Mouse (Mus musculus) natural killer cell, adult 2 months (primary cell): ENCODE measurements around the gene Mgat5.

Experiments
- DNase-seq, 2 experiments: peaks; one replicate each; pipeline ENCODE4 v3.0.0; 2022; ENCODE audit warnings: low spot score in 2 of 2

Gene Mgat5

GRCm38 (mm10) chr1:127380749-127381501 lies 176.1 kb downstream of the Mgat5 start:
- no peak for DNase-seq

- DNase-seq, result no peak
Measured at GRCm38 (mm10) chr1:127383071-127383470, 178.3 kb downstream of the Mgat5 start.

GRCm38 (mm10) chr1:127387226-127387625 lies 182.4 kb downstream of the Mgat5 start:
- DNase-seq, result no peak

DNA sequence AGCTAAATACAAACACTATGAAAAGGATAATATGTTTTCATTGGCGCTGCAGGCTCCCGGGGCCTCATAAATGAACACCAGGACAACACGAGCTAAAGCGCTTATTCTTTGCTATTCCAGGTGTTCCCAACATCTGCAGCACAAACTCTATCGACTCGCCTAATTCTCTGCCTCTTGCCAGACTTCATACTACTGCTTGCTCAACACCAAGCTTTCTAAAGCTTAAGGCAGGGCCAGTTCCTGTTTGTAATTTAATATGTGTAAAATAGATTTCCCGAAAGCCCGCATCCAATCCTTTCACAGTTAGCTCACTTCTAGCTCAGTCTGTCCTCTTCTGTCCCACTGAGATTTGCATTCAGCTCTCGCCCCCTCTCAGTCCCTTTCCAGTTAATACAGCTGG lies 182.8 kb downstream of the Mgat5 start:
- DNase-seq, result no peak

GRCm38 (mm10) chr1:127394716-127395115 lies 189.9 kb downstream of the Mgat5 start:
- no peak for DNase-seq

DNA sequence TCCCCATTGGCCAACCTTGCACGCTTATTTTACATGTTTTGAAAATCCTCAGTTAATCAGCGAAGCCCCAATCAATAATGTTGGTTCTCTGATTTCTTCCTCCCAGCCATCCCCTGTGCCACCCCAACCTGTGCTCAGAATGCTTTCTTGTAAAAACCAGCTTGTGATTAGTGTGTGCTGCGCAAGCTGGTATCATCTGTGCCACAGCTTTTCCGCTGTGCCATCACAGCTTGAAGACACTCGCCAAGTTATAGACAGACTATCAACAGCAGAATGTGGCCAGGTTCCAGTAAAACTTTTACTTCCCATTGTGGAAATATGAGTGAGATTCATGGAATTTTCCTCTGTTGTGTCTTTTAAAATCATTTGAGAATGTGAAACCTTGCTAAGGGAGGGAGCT lies 190.9 kb downstream of the Mgat5 start:
- no peak for DNase-seq

DNA sequence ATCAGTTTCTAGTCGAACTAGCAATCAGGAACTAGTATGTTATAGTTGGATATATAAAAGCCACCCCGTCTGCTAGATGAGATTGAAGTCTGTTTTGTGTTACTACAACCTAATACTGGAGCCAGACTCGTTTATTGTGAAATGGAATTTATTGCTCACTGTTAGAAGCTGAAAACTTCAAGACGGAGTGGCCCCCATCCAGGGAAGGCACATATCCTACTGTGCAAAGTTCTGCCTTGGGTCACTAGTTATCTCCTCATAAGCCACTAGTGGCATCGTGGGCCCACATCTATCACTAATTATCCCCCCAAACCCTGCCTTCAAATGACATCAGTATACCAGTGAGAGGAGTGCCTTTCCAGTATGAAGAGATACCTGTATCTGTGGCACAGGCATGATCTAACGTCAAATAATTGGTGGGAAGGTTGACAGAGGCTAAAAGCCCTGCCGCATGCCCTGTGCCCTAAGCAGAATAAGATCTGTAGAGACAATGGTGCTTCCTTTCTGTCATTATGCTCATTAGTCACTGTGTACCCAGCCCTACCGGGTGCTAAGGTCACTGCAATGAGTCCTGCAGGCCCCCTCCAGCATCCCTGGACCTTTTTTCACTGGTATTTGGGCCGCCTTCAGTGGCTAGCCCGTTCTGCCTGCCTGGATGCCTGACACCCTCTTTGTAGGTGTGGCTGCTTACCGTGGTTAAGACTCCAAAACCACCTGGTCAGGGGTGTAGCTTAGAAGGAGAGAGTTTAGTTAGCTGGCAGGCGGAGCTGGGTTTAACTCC lies 191.9 kb downstream of the Mgat5 start:
- no peak for DNase-seq

GRCm38 (mm10) chr1:127397396-127397795 lies 192.6 kb downstream of the Mgat5 start:
- DNase-seq, result no peak

GRCm38 (mm10) chr1:127398186-127398585 lies 193.4 kb downstream of the Mgat5 start:
- DNase-seq, result no peak

- DNase-seq, result no peak
Measured at GRCm38 (mm10) chr1:127400198-127400597, 195.4 kb downstream of the Mgat5 start.

GRCm38 (mm10) chr1:127400666-127401065 lies 195.9 kb downstream of the Mgat5 start:
- DNase-seq, result no peak

GRCm38 (mm10) chr1:127404655-127405054 lies 199.8 kb downstream of the Mgat5 start:
- DNase-seq, result no peak

DNA sequence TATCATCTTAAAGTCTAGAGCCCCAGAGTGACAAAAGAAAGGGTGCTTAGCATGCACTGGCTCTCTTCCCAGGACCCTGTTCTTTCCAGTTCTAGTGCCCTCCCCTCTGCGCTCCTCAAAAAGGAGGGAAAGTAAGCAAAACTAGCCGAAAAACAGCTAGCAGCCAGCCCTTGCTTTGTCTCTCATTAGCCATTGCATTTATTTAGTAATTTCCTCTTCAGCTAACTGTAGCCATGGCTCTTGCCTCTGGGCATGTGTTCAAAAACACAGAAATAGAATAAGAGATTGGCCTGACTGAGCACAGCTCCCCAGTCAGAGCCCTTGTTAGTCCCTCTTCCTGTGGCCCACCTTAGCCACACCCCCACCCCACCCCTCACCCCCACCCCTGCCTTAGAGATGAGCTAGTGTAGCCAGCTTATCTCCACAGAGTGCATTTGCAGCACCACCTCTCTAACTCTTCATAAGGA lies 204.2 kb downstream of the Mgat5 start:
- DNase-seq, result no peak

DNA sequence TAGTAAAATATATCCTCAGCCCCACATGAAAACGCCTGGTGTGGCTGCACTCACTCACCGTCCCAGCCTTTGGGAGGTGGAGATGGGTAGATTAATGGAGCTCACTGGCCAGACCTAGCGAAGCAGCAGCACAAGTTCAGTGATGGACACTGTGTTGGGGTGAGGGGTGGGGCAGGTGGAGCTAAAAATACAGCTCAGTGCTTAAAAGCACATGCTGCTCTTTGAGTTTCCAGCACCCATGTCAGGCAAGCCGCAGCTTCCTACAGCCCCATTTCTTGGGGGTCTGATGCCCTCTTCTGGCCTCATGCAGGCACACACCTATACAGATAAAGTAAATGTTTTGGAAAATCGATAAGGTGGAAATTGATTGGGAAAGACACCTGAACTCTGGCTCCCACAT lies 204.7 kb downstream of the Mgat5 start:
- peak in 1 of 2 experiments; percentile 7 for DNase-seq

DNA sequence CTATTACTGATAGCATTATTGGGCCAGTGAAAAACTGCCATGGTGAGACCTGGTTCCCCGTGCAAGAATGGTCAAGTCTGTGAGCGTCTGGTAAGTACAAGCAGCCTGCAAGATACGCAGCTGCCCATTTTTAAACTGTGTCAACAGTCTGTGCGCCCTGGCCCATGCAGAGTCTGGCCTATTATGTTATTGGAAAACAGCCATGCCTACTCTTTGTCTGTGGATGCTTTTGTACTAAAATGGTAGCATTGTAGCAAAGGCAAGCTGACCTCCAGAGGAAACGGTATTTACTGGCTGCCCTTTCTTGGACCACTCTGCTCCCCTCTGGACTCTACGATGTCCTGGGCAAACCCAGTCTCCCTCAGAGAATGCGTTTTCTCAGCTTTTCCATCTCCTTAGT lies 209.7 kb downstream of the Mgat5 start:
- no peak for DNase-seq

GRCm38 (mm10) chr1:127415896-127416295 lies 211.1 kb downstream of the Mgat5 start:
- DNase-seq, result no peak

DNA sequence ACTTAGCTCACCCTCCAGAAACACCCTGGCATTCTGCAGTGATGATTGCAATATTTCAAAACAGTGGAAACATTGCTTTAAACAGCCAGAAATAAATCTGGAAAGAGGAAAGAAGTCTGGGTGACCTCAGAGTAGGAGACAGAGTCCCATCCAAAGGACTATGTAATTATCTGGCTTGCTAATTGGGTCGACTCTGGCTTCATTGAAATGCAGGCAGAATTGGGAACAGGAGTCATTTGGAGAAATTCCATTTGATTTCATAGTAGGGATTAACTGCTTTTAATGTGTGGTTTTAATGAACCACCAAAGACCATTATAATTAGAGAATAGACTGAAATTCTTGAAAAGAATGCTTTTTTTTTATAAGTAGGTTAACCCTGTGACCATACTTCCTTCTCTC lies 212.2 kb downstream of the Mgat5 start:
- no peak for DNase-seq

- DNase-seq, result no peak
Measured at GRCm38 (mm10) chr1:127418916-127419575, 214.2 kb downstream of the Mgat5 start.

DNA sequence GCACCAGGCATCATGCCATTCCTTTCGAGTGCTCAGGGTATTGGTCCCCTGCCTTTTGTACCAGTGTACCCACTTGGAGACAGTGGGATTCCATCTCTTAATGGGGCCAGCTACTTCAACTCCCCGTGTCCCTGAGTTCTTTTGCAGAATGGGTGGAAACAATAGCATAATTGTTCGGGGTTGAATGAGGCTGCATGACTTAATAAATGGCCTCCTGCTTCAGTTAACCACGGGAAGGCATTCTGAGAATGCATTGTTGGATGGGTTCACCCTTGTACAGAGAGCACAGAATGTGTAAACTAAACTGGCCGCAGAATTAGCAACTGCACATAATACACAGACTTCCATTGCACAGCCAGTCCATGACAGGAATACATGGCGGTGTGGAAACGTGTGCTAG lies 214.8 kb downstream of the Mgat5 start:
- DNase-seq, result no peak

DNA sequence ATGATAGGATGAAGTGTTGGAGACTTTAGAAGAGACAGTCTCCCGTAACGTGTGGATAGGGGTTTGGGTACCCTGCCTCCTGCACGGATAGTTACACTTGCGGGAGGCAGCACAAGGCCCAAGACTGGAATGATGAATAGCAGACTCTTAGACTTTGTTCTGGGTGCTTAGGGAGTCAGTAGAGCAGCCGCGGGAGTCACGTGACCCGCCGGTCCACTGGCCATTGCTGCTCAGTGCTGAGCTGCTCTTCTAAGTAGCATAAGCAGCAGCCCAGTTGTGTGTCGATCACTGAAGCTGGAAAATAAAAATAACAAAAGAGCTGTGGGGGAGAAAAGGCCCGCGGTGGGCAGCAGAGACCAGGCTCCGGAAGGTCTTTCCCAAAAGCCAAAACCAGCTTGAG lies 215.6 kb downstream of the Mgat5 start:
- DNase-seq, result no peak

DNA sequence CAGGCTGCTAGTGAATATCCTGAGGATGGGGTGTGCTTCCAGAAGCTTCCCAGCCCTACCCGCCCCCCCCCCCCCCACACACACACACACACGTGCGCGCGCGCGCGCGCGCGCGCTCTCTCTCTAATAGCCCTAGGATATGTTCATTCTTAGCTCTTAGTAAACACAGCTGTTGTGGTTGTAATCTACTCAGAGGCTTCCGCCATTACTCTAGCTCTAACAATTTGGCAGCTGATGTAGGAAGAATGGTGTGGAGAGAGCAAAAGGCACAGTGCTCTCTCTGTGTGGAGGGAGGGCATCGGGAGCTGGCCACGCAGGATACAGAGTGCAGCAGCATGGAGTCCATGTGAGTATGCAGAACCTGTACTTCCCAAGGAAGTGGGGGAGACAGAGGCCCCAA lies 216.0 kb downstream of the Mgat5 start:
- DNase-seq, result no peak

GRCm38 (mm10) chr1:127422565-127422964 lies 217.8 kb downstream of the Mgat5 start:
- DNase-seq, result no peak
